Mouse (Mus musculus): ENCODE data around the gene Pmepa1.

DNA sequence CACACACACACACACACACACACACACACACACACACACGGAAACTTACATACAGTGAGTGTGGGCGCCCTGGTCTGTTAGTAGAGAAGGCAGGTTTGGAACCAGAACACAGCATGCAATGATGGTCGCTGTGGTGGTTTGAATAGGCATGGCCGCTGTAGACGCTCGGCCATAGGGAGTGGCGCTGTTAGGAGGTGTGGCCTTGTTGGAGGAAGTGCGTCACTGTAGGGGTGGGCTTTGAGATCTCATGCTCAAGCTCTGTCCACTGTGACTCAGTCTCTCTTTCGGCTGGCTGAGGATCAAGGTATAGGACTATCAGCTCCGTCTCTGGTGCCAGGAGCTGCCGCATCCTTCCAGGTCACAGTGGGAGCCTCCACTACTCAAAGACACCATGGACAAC is 14.6 kb upstream of the Pmepa1 start:
- no peak for TF ChIP-seq POLR2A (IDR thresholded peaks at IDR 0.05; ENCODE audit: insufficient read length, low read depth)
- no peak for TF ChIP-seq E2F4 (IDR thresholded peaks at IDR 0.05; ENCODE audit: insufficient read depth)
